Mouse (Mus musculus): ENCODE results near the gene Pid1. TPM values are rescaled to one million over a fixed set of nuclear protein-coding genes. Genes with fewer than 3 reads are reported as not detected.
A peak's percentile ranks its signal among the peaks of the same experiment; 100 is the strongest.

Gene Pid1
- polyA plus RNA-seq, 1 experiment from 2014 or later: 103 TPM

GRCm38 (mm10) chr1:84286682-84287111 is 77.3 kb downstream of the Pid1 start:
- no peaks in the 10 kb centered on the region for H3K9me3 ChIP-seq (ENCODE audit: control insufficient read depth, low read length)
- H3K4me3 ChIP-seq (replicated peaks; ENCODE audit: low read length): no peak overlapping the region
- no peaks in the 10 kb centered on the region for H3K36me3 ChIP-seq (replicated peaks; ENCODE audit: control insufficient read depth, insufficient read depth)
- no peak overlapping the region for H3K9ac ChIP-seq
- ATAC-seq (ENCODE audit: low FRiP score) (peak; percentile 46; the same call in 1 of the 2 replicates), DNase-seq (ENCODE audit: low spot score) (peak; percentile 84)
- H3K27me3 ChIP-seq (ENCODE audit: control insufficient read depth, insufficient read depth, low read length): no peaks in the 10 kb centered on the region
- no peak overlapping the region for H3K4me2 ChIP-seq (replicated peaks)
- H3K4me1 ChIP-seq (replicated peaks; ENCODE audit: control insufficient read depth, insufficient read depth, low read length): peaks cover 12% of the 10 kb centered on the region
- H3K27ac ChIP-seq: 0 out of 2 replicates have a peak overlapping the region, but pooled peaks have one; percentile 22
- 21% methylated on average over 6 of the region's 6 CpGs for WGBS

- 88% methylated on average over 7 of the region's 7 CpGs for WGBS
Observed at GRCm38 (mm10) chr1:84285620-84286019, 78.4 kb downstream of the Pid1 start.

GRCm38 (mm10) chr1:84284293-84285068 is 79.5 kb downstream of the Pid1 start:
- Histone ChIP-seq H3K9me3 (ENCODE audit: control insufficient read depth, low read length) (no peaks in the 10 kb centered on the region), H3K36me3 (replicated peaks; ENCODE audit: control insufficient read depth, insufficient read depth) (no peaks in the 10 kb centered on the region), H3K27ac (peak overlapping the region; percentile 77), H3K4me3 (replicated peaks; ENCODE audit: low read length) (peak overlapping the region; percentile 81), H3K27me3 (ENCODE audit: control insufficient read depth, insufficient read depth, low read length) (no peaks in the 10 kb centered on the region), H3K4me2 (replicated peaks) (peak overlapping the region; percentile 82), H3K9ac (peak overlapping the region; percentile 85), H3K4me1 (replicated peaks; ENCODE audit: control insufficient read depth, insufficient read depth, low read length) (peaks cover 22% of the 10 kb centered on the region)
- ATAC-seq (ENCODE audit: low FRiP score): peak; percentile 89
- DNase-seq (ENCODE audit: low spot score): peak; percentile 71
- 3% methylated on average over 38 of the region's 53 CpGs for WGBS

More at GRCm38 (mm10) chr1:84285620-84286019, 78.4 kb downstream of the Pid1 start:
- no peaks in the 10 kb centered on the region for H3K9me3 ChIP-seq (ENCODE audit: control insufficient read depth, low read length)
- no peak for DNase-seq (ENCODE audit: low spot score)
- no peak overlapping the region for H3K9ac ChIP-seq
- no peak overlapping the region for H3K4me3 ChIP-seq (replicated peaks; ENCODE audit: low read length)
- H3K4me1 ChIP-seq (replicated peaks; ENCODE audit: control insufficient read depth, insufficient read depth, low read length): peaks cover 22% of the 10 kb centered on the region
- no peak for ATAC-seq (ENCODE audit: low FRiP score)
- no peaks in the 10 kb centered on the region for H3K36me3 ChIP-seq (replicated peaks; ENCODE audit: control insufficient read depth, insufficient read depth)
- H3K27me3 ChIP-seq (ENCODE audit: control insufficient read depth, insufficient read depth, low read length): no peaks in the 10 kb centered on the region
- H3K27ac ChIP-seq: no peak overlapping the region
- H3K4me2 ChIP-seq (replicated peaks): no peak overlapping the region

- peak overlapping the region; percentile 85 for H3K9ac ChIP-seq
- DNase-seq (ENCODE audit: low spot score) (peak; percentile 33), ATAC-seq (ENCODE audit: low FRiP score) (no peak)
- H3K4me2 ChIP-seq (replicated peaks): peak overlapping the region; percentile 82
- H3K36me3 ChIP-seq (replicated peaks; ENCODE audit: control insufficient read depth, insufficient read depth): no peaks in the 10 kb centered on the region
- 13% methylated on average over 2 of the region's 2 CpGs for WGBS
- H3K27me3 ChIP-seq (ENCODE audit: control insufficient read depth, insufficient read depth, low read length): no peaks in the 10 kb centered on the region
- peaks cover 22% of the 10 kb centered on the region for H3K4me1 ChIP-seq (replicated peaks; ENCODE audit: control insufficient read depth, insufficient read depth, low read length)
- peak overlapping the region; percentile 77 for H3K27ac ChIP-seq
- peak overlapping the region; percentile 81 for H3K4me3 ChIP-seq (replicated peaks; ENCODE audit: low read length)
- H3K9me3 ChIP-seq (ENCODE audit: control insufficient read depth, low read length): no peaks in the 10 kb centered on the region
Observed at GRCm38 (mm10) chr1:84283119-84283518, 80.9 kb downstream of the Pid1 start.

- DNase-seq (ENCODE audit: low spot score) (no peak), ATAC-seq (ENCODE audit: low FRiP score) (no peak)
- no peak overlapping the region for H3K9ac ChIP-seq
- no peak overlapping the region for H3K27ac ChIP-seq
- H3K4me1 ChIP-seq (replicated peaks; ENCODE audit: control insufficient read depth, insufficient read depth, low read length): peaks cover 22% of the 10 kb centered on the region
- H3K36me3 ChIP-seq (replicated peaks; ENCODE audit: control insufficient read depth, insufficient read depth): no peaks in the 10 kb centered on the region
- H3K4me3 ChIP-seq (replicated peaks; ENCODE audit: low read length): no peak overlapping the region
- no peaks in the 10 kb centered on the region for H3K27me3 ChIP-seq (ENCODE audit: control insufficient read depth, insufficient read depth, low read length)
- no peaks in the 10 kb centered on the region for H3K9me3 ChIP-seq (ENCODE audit: control insufficient read depth, low read length)
- WGBS: 89% methylated on average over 3 of the region's 3 CpGs
- H3K4me2 ChIP-seq (replicated peaks): peak overlapping the region; percentile 82; the same call in 1 of the 2 replicates
Observed at GRCm38 (mm10) chr1:84280171-84280570, 83.8 kb downstream of the Pid1 start.

- DNase-seq (ENCODE audit: low spot score) (no peak), ATAC-seq (ENCODE audit: low FRiP score) (no peak)
- peaks cover 22% of the 10 kb centered on the region for H3K4me1 ChIP-seq (replicated peaks; ENCODE audit: control insufficient read depth, insufficient read depth, low read length)
- no peak overlapping the region for H3K27ac ChIP-seq
- no peaks in the 10 kb centered on the region for H3K9me3 ChIP-seq (ENCODE audit: control insufficient read depth, low read length)
- no peak overlapping the region for H3K4me3 ChIP-seq (replicated peaks; ENCODE audit: low read length)
- no peak overlapping the region for H3K4me2 ChIP-seq (replicated peaks)
- H3K27me3 ChIP-seq (ENCODE audit: control insufficient read depth, insufficient read depth, low read length): no peaks in the 10 kb centered on the region
- H3K36me3 ChIP-seq (replicated peaks; ENCODE audit: control insufficient read depth, insufficient read depth): no peaks in the 10 kb centered on the region
- 85% methylated on average over 7 of the region's 7 CpGs for WGBS
- H3K9ac ChIP-seq: no peak overlapping the region
Observed at GRCm38 (mm10) chr1:84278359-84279255, 85.4 kb downstream of the Pid1 start.

- Histone ChIP-seq H3K4me2 (replicated peaks) (no peak overlapping the region), H3K27ac (no peak overlapping the region), H3K36me3 (replicated peaks; ENCODE audit: control insufficient read depth, insufficient read depth) (no peaks in the 10 kb centered on the region), H3K9ac (no peak overlapping the region), H3K27me3 (ENCODE audit: control insufficient read depth, insufficient read depth, low read length) (no peaks in the 10 kb centered on the region), H3K4me3 (replicated peaks; ENCODE audit: low read length) (no peak overlapping the region), H3K4me1 (replicated peaks; ENCODE audit: control insufficient read depth, insufficient read depth, low read length) (no peaks in the 10 kb centered on the region), H3K9me3 (ENCODE audit: control insufficient read depth, low read length) (no peaks in the 10 kb centered on the region)
- ATAC-seq (ENCODE audit: low FRiP score): no peak
- WGBS: 70% methylated on average over 4 of the region's 4 CpGs
- DNase-seq (ENCODE audit: low spot score): no peak
Observed at GRCm38 (mm10) chr1:84272951-84273350, 91.0 kb downstream of the Pid1 start.

GRCm38 (mm10) chr1:84271712-84272200 is 92.2 kb downstream of the Pid1 start:
- no peak overlapping the region for H3K4me2 ChIP-seq (replicated peaks)
- H3K9me3 ChIP-seq (ENCODE audit: control insufficient read depth, low read length): no peaks in the 10 kb centered on the region
- no peaks in the 10 kb centered on the region for H3K27me3 ChIP-seq (ENCODE audit: control insufficient read depth, insufficient read depth, low read length)
- no peaks in the 10 kb centered on the region for H3K4me1 ChIP-seq (replicated peaks; ENCODE audit: control insufficient read depth, insufficient read depth, low read length)
- no peak overlapping the region for H3K9ac ChIP-seq
- H3K4me3 ChIP-seq (replicated peaks; ENCODE audit: low read length): no peak overlapping the region
- 76% methylated on average over 2 of the region's 2 CpGs for WGBS
- no peak for ATAC-seq (ENCODE audit: low FRiP score)
- DNase-seq (ENCODE audit: low spot score): no peak
- H3K36me3 ChIP-seq (replicated peaks; ENCODE audit: control insufficient read depth, insufficient read depth): no peaks in the 10 kb centered on the region
- H3K27ac ChIP-seq: no peak overlapping the region

- Histone ChIP-seq H3K4me1 (replicated peaks; ENCODE audit: control insufficient read depth, insufficient read depth, low read length) (no peaks in the 10 kb centered on the region), H3K27ac (no peak overlapping the region), H3K4me2 (replicated peaks) (no peak overlapping the region), H3K9ac (no peak overlapping the region), H3K4me3 (replicated peaks; ENCODE audit: low read length) (no peak overlapping the region), H3K27me3 (ENCODE audit: control insufficient read depth, insufficient read depth, low read length) (no peaks in the 10 kb centered on the region), H3K36me3 (replicated peaks; ENCODE audit: control insufficient read depth, insufficient read depth) (no peaks in the 10 kb centered on the region), H3K9me3 (ENCODE audit: control insufficient read depth, low read length) (no peaks in the 10 kb centered on the region)
- WGBS: 97% methylated on average over 2 of the region's 2 CpGs
- ATAC-seq (ENCODE audit: low FRiP score) (no peak), DNase-seq (ENCODE audit: low spot score) (no peak)
Observed at GRCm38 (mm10) chr1:84257656-84258055, 106.3 kb downstream of the Pid1 start.

Measured in hindbrain, embryonic 14.5 days (tissue).